Mouse (Mus musculus): ENCODE results near the gene R3hdml. TPM values are rescaled to one million over a fixed set of nuclear protein-coding genes. Genes with fewer than 3 reads are reported as not detected.

The R3hdml gene
- total and polyA plus RNA-seq, 3 experiments, result not detected

DNA sequence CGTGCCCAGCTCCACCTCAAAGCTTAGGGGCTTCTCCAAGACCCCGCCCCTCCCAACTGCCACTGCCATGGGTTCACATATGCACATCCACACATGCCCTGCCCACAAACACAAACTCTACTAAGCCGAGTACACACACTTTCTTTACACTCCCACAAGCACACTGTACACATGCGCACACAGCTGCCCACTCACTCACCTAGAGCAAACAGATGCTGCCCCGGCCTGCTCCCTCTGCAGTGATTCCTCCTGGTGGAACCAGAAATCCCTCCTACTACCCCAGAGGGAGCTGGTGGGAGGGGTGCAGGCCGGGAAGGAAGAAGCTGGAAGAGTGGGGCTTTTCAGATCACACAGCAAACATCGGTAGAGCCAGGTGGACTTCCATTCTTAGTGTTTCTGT is 48.1 kb upstream of the R3hdml start:
- Histone ChIP-seq H3K36me3 (ENCODE audit: control insufficient read depth in 1 of 2, insufficient read depth in 2 of 2, low read length in 2 of 2) (no peaks in the 10 kb centered on the region), H3K27ac (ENCODE audit: control insufficient read depth, low read depth, low read length) (no peak overlapping the region), H3K4me3 (ENCODE audit: control insufficient read depth in 1 of 2, insufficient read depth in 1 of 2, low read depth in 2 of 2, low read length in 2 of 2) (no peak overlapping the region), H3K27me3 (ENCODE audit: control insufficient read depth in 1 of 2, insufficient read depth in 2 of 2, low read length in 2 of 2) (peaks cover 7 to 24% of the 10 kb centered on the region in 2 experiments; a peak in 3 of 4 replicates), H3K9me3 (replicated peaks; ENCODE audit: insufficient read depth, low read length) (no peaks in the 10 kb centered on the region), H3K9ac (ENCODE audit: control insufficient read depth, low read depth, low read length, poor library complexity, severe bottlenecking) (no peak overlapping the region), H3K4me1 (ENCODE audit: control insufficient read depth in 1 of 2, insufficient read depth in 2 of 2, low read length in 2 of 2) (no peaks in the 10 kb centered on the region), H3K79me2 (ENCODE audit: control insufficient read depth, insufficient read depth, low read length, poor library complexity) (no peaks in the 10 kb centered on the region)
- TF ChIP-seq ETS1 (IDR thresholded peaks at IDR 0.05; ENCODE audit: low read depth, low read length) (no peak), POLR2AphosphoS2 (IDR thresholded peaks at IDR 0.05; ENCODE audit: low read length) (no peak), CTCF (IDR thresholded peaks at IDR 0.05 in 2 of 3, conservative IDR thresholded peaks at IDR 0.05 in 1 of 3; ENCODE audit: control insufficient read depth in 1 of 3, insufficient read depth in 1 of 3, low read depth in 2 of 3, low read length in 3 of 3, poor library complexity in 1 of 3, severe bottlenecking in 1 of 3) (no peak)
- DNase-seq (ENCODE audit: low read depth, low spot score), result no peak

DNA sequence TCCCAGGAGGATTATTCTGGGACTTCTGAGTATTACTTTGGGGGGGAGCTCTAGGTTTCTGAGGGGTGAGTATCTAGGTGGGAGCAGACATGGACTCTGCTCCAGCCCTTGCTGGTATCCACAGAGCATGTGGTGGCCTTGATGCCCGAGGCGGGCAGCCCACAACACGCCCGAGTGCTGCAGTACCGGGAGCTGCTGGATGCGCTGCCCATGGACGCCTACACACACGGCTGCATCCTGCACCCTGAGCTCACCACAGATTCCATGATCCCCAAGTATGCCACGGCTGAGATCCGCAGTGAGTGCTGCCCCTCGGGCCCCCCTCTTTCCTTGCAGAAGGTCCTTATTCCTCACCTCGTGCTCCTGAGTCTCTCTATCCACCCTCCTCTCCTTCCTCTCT is 44.7 kb upstream of the R3hdml start:
- Histone ChIP-seq H3K79me2 (ENCODE audit: control insufficient read depth, insufficient read depth, low read length, poor library complexity) (no peaks in the 10 kb centered on the region), H3K4me1 (ENCODE audit: control insufficient read depth in 1 of 2, insufficient read depth in 2 of 2, low read length in 2 of 2) (no peaks in the 10 kb centered on the region), H3K27me3 (ENCODE audit: control insufficient read depth in 1 of 2, insufficient read depth in 2 of 2, low read length in 2 of 2) (peaks cover 5 to 21% of the 10 kb centered on the region in 2 experiments; a peak in 3 of 4 replicates), H3K9me3 (replicated peaks; ENCODE audit: insufficient read depth, low read length) (no peaks in the 10 kb centered on the region), H3K36me3 (ENCODE audit: control insufficient read depth in 1 of 2, insufficient read depth in 2 of 2, low read length in 2 of 2) (no peaks in the 10 kb centered on the region), H3K4me3 (ENCODE audit: control insufficient read depth in 1 of 2, insufficient read depth in 1 of 2, low read depth in 2 of 2, low read length in 2 of 2) (no peak overlapping the region), H3K27ac (ENCODE audit: control insufficient read depth, low read depth, low read length) (no peak overlapping the region), H3K9ac (ENCODE audit: control insufficient read depth, low read depth, low read length, poor library complexity, severe bottlenecking) (no peak overlapping the region)
- DNase-seq (ENCODE audit: low read depth, low spot score), result no peak
- no peak for TF ChIP-seq E2F4 (IDR thresholded peaks at IDR 0.05; ENCODE audit: borderline replicate concordance, low read depth, low read length)
- no peak for TF ChIP-seq MAZ (IDR thresholded peaks at IDR 0.05; ENCODE audit: low read depth, low read length)
- no peak for TF ChIP-seq ETS1 (IDR thresholded peaks at IDR 0.05; ENCODE audit: low read depth, low read length)
- no peak for TF ChIP-seq TBP (IDR thresholded peaks at IDR 0.05; ENCODE audit: low read depth, low read length)
- no peak for TF ChIP-seq POLR2AphosphoS2 (IDR thresholded peaks at IDR 0.05; ENCODE audit: low read length)
- TF ChIP-seq POLR2A (IDR thresholded peaks at IDR 0.05; ENCODE audit: control insufficient read depth in 1 of 2, insufficient read depth in 1 of 2, low read depth in 1 of 2, low read length in 2 of 2, poor library complexity in 1 of 2), result no peak
- TF ChIP-seq MEF2A (IDR thresholded peaks at IDR 0.05; ENCODE audit: extremely low read depth, insufficient replicate concordance, low read depth, low read length, poor library complexity, severe bottlenecking), result no peak
- TF ChIP-seq KAT2A (conservative IDR thresholded peaks at IDR 0.05; ENCODE audit: low read depth, low read length), result no peak

GRCm38 (mm10) chr2:163449276-163449675 is 42.8 kb upstream of the R3hdml start:
- Histone ChIP-seq H3K36me3 (ENCODE audit: control insufficient read depth in 1 of 2, insufficient read depth in 2 of 2, low read length in 2 of 2) (no peaks in the 10 kb centered on the region), H3K9me3 (replicated peaks; ENCODE audit: insufficient read depth, low read length) (no peaks in the 10 kb centered on the region), H3K79me2 (ENCODE audit: control insufficient read depth, insufficient read depth, low read length, poor library complexity) (no peaks in the 10 kb centered on the region), H3K27ac (ENCODE audit: control insufficient read depth, low read depth, low read length) (no peak overlapping the region), H3K9ac (ENCODE audit: control insufficient read depth, low read depth, low read length, poor library complexity, severe bottlenecking) (no peak overlapping the region), H3K4me3 (ENCODE audit: control insufficient read depth in 1 of 2, insufficient read depth in 1 of 2, low read depth in 2 of 2, low read length in 2 of 2) (no peak overlapping the region), H3K27me3 (ENCODE audit: control insufficient read depth in 1 of 2, insufficient read depth in 2 of 2, low read length in 2 of 2) (peaks cover 0 to 9% of the 10 kb centered on the region in 2 experiments; a peak in 2 of 4 replicates), H3K4me1 (ENCODE audit: control insufficient read depth in 1 of 2, insufficient read depth in 2 of 2, low read length in 2 of 2) (no peaks in the 10 kb centered on the region)
- no peak for TF ChIP-seq USF1 (IDR thresholded peaks at IDR 0.05; ENCODE audit: low read depth, low read length)
- TF ChIP-seq SIN3A (IDR thresholded peaks at IDR 0.05; ENCODE audit: low read length), result no peak
- TF ChIP-seq MAZ (IDR thresholded peaks at IDR 0.05; ENCODE audit: low read depth, low read length), result no peak
- TF ChIP-seq NELFE (IDR thresholded peaks at IDR 0.05; ENCODE audit: low read depth, low read length), result no peak
- TF ChIP-seq ZNF384 (IDR thresholded peaks at IDR 0.05; ENCODE audit: low read depth, low read length), result no peak
- no peak for TF ChIP-seq MXI1 (IDR thresholded peaks at IDR 0.05; ENCODE audit: low read depth, low read length)
- no peak for TF ChIP-seq TAL1 (IDR thresholded peaks at IDR 0.05; ENCODE audit: low read length)
- TF ChIP-seq CHD2 (IDR thresholded peaks at IDR 0.05; ENCODE audit: low read length), result no peak
- no peak for TF ChIP-seq MEF2A (IDR thresholded peaks at IDR 0.05; ENCODE audit: extremely low read depth, insufficient replicate concordance, low read depth, low read length, poor library complexity, severe bottlenecking)
- no peak for TF ChIP-seq JUND (IDR thresholded peaks at IDR 0.05; ENCODE audit: low read depth, low read length)
- no peak for TF ChIP-seq POLR2AphosphoS2 (IDR thresholded peaks at IDR 0.05; ENCODE audit: low read length)
- no peak for TF ChIP-seq UBTF (IDR thresholded peaks at IDR 0.05; ENCODE audit: borderline replicate concordance, insufficient read depth, low read depth, low read length)
- TF ChIP-seq ZMIZ1 (IDR thresholded peaks at IDR 0.05; ENCODE audit: low read depth, low read length), result no peak
- no peak for DNase-seq (ENCODE audit: low read depth, low spot score)
